Mouse (Mus musculus) MEL (cell line): Measurements from ENCODE around the gene Sphk2. TPM values are rescaled to one million over a fixed set of nuclear protein-coding genes. Genes with fewer than 3 reads are reported as not detected.

Source experiments
- DNase-seq: peaks from one replicate; pipeline ENCODE4 v3.0.0; 2011; ENCODE audit warnings: low read depth, low spot score
- H3K27ac ChIP-seq: 2 replicates; pipeline ENCODE4 v1.5.1; 2012; ENCODE audit warnings: low read depth, mild to moderate bottlenecking, control low read depth, low read length, moderate library complexity; ENCODE audit not compliant: control insufficient read depth
- H3K27me3 ChIP-seq, 2 experiments: fragments of 150-350 bp in 1 of 2; sonication (generic) in 1 of 2; 2 replicates each; pipeline ENCODE4 v1.6.1; 2012; ENCODE audit warnings: low read length in 2 of 2, mild to moderate bottlenecking in 2 of 2, improper control_type of control experiment in 1 of 2, moderate library complexity in 1 of 2; ENCODE audit not compliant: insufficient read depth in 2 of 2, control insufficient read depth in 1 of 2
- H3K36me3 ChIP-seq, 2 experiments: 2 replicates each; pipeline ENCODE4 v1.6.1; 2012 to 2014; ENCODE audit warnings: low read length in 2 of 2, improper control_type of control experiment in 1 of 2, inconsistent platforms in 1 of 2, mild to moderate bottlenecking in 1 of 2; ENCODE audit not compliant: insufficient read depth in 2 of 2, control insufficient read depth in 1 of 2
- H3K4me1 ChIP-seq, 2 experiments: fragments of 150-350 bp in 1 of 2; sonication (generic) in 1 of 2; 2 replicates each; pipeline ENCODE4 v1.6.1; 2012; ENCODE audit warnings: low read length in 2 of 2, improper control_type of control experiment in 1 of 2, mild to moderate bottlenecking in 1 of 2; ENCODE audit not compliant: insufficient read depth in 2 of 2, control insufficient read depth in 1 of 2
- H3K4me3 ChIP-seq, 2 experiments: fragments of 150-350 bp in 1 of 2; sonication (generic) in 1 of 2; 2 replicates each; pipeline ENCODE4 v1.5.1; 2012; ENCODE audit warnings: low read depth in 2 of 2, low read length in 2 of 2, mild to moderate bottlenecking in 2 of 2, moderate library complexity in 2 of 2, control low read depth in 1 of 2, improper control_type of control experiment in 1 of 2; ENCODE audit not compliant: control insufficient read depth in 1 of 2, insufficient read depth in 1 of 2
- H3K79me2 ChIP-seq: 2 replicates; pipeline ENCODE4 v1.6.1; 2012; ENCODE audit warnings: mild to moderate bottlenecking, low read length, moderate library complexity; ENCODE audit not compliant: control insufficient read depth, poor library complexity, insufficient read depth
- H3K9ac ChIP-seq: 2 replicates; pipeline ENCODE4 v1.6.1; 2012; ENCODE audit warnings: low read depth, mild to moderate bottlenecking, control low read depth, low read length, moderate library complexity; ENCODE audit not compliant: control insufficient read depth, poor library complexity, severe bottlenecking
- H3K9me3 ChIP-seq: fragments of 150-350 bp; sonication (generic); replicated peaks from 2 replicates; pipeline ENCODE4 v1.6.1; 2012; ENCODE audit warnings: mild to moderate bottlenecking, low read length, improper control_type of control experiment, moderate library complexity; ENCODE audit not compliant: insufficient read depth
- GATA1 ChIP-seq: IDR thresholded peaks from 2 replicates; pipeline ENCODE4 v1.6.1; 2011; ENCODE audit warnings: low read depth, low read length, improper control_type of control experiment
- KAT2A ChIP-seq: conservative IDR thresholded peaks from 2 replicates; pipeline ENCODE4 v1.6.1; 2012; ENCODE audit warnings: low read depth, low read length, improper control_type of control experiment, inconsistent platforms
- MAFK ChIP-seq: IDR thresholded peaks from 2 replicates; pipeline ENCODE4 v1.6.1; 2011; ENCODE audit warnings: low read depth, mild to moderate bottlenecking, low read length, improper control_type of control experiment, borderline replicate concordance
- MEF2A ChIP-seq: IDR thresholded peaks from 2 replicates; pipeline ENCODE4 v1.6.1; 2014; ENCODE audit warnings: low read depth, mild to moderate bottlenecking, inconsistent platforms, low read length, improper control_type of control experiment; ENCODE audit not compliant: poor library complexity, insufficient replicate concordance, severe bottlenecking; ENCODE audit errors: extremely low read depth
- MXI1 ChIP-seq: IDR thresholded peaks from 2 replicates; pipeline ENCODE4 v1.6.1; 2011; ENCODE audit warnings: mild to moderate bottlenecking, low read depth, low read length, improper control_type of control experiment
- MYB ChIP-seq: IDR thresholded peaks from 2 replicates; pipeline ENCODE4 v1.6.1; 2011; ENCODE audit warnings: mild to moderate bottlenecking, low read depth, low read length, improper control_type of control experiment
- MYC ChIP-seq: IDR thresholded peaks from 2 replicates; pipeline ENCODE4 v1.6.1; 2011; ENCODE audit warnings: low read depth, mild to moderate bottlenecking, low read length, improper control_type of control experiment, moderate library complexity
- POLR2A ChIP-seq, 2 experiments: IDR thresholded peaks; 2 replicates each; pipeline ENCODE4 v1.6.1; 2011 to 2012; ENCODE audit warnings: low read length in 2 of 2, mild to moderate bottlenecking in 2 of 2, control low read depth in 1 of 2, improper control_type of control experiment in 1 of 2, low read depth in 1 of 2, moderate library complexity in 1 of 2; ENCODE audit not compliant: control insufficient read depth in 1 of 2, insufficient read depth in 1 of 2, poor library complexity in 1 of 2
- POLR2AphosphoS2 ChIP-seq: IDR thresholded peaks from 2 replicates; pipeline ENCODE4 v1.6.1; 2011; ENCODE audit warnings: low read length, improper control_type of control experiment
- POLR2AphosphoS5 ChIP-seq: IDR thresholded peaks from 2 replicates; pipeline ENCODE4 v1.6.1; 2012; ENCODE audit warnings: low read depth, borderline replicate concordance, mild to moderate bottlenecking, inconsistent platforms, low read length, moderate library complexity, mixed read lengths
- SIN3A ChIP-seq: IDR thresholded peaks from 2 replicates; pipeline ENCODE4 v1.6.1; 2012; ENCODE audit warnings: low read length, improper control_type of control experiment, inconsistent platforms
- TBP ChIP-seq: IDR thresholded peaks from 2 replicates; pipeline ENCODE4 v1.8.0; 2011; ENCODE audit warnings: low read depth, low read length, improper control_type of control experiment
- TCF12 ChIP-seq: IDR thresholded peaks from 2 replicates; pipeline ENCODE4 v1.6.1; 2014; ENCODE audit warnings: low read depth, mild to moderate bottlenecking, inconsistent platforms, low read length, improper control_type of control experiment, moderate library complexity
- ZMIZ1 ChIP-seq: IDR thresholded peaks from 2 replicates; pipeline ENCODE4 v1.6.1; 2012; ENCODE audit warnings: low read depth, mild to moderate bottlenecking, inconsistent platforms, low read length, improper control_type of control experiment, moderate library complexity
- polyA plus RNA-seq, 2 experiments: library from polyadenylated mRNA; stranded (reverse) in 1 of 2; unstranded in 1 of 2; fragments of >175 nt in 1 of 2; fragments of >200 nt in 1 of 2; gene quantifications; 2 replicates each; pipeline versions ENCODE4 v1.2.1 to v1.2.4; 2012; ENCODE audit warnings: low replicate concordance in 2 of 2, low read depth in 1 of 2; ENCODE audit not compliant: insufficient read length in 2 of 2, insufficient read depth in 1 of 2, missing spikeins in 1 of 2
- total RNA-seq: library from RNA; depleted of rRNA; stranded (reverse); fragments of 300-350 nt; gene quantifications from 2 replicates; pipeline ENCODE4 v1.2.3, GENCODE M21; 2012

Gene Sphk2
- total and polyA plus RNA-seq, 3 experiments: 21.0 to 40.2 TPM; not detected in 1

- H3K36me3 ChIP-seq: peaks cover 0 to 5% of the 10 kb centered on the region in 2 experiments; a peak in 2 of 4 replicates
- DNase-seq: no peak
- no peaks in the 10 kb centered on the region for H3K27me3 ChIP-seq
- H3K4me1 ChIP-seq: peaks cover 0 to 15% of the 10 kb centered on the region in 2 experiments; a peak in 2 of 4 replicates
- peaks cover 15% of the 10 kb centered on the region for H3K79me2 ChIP-seq
- no peak overlapping the region for H3K9ac ChIP-seq
- 0 out of 4 replicates have a peak, but pooled peaks of 1 of the 2 experiments have one; percentile 9 for TF ChIP-seq POLR2A (IDR thresholded peaks at IDR 0.05; ENCODE audit: control insufficient read depth in 1 of 2, insufficient read depth in 1 of 2, low read depth in 1 of 2, low read length in 2 of 2, poor library complexity in 1 of 2)
- no peak for TF ChIP-seq GATA1
- TF ChIP-seq MYB: no peak
- TF ChIP-seq ZMIZ1: 0 out of 2 replicates have a peak, but pooled peaks have one; percentile 68
- no peak for TF ChIP-seq MAFK
- peak; percentile 42; the same call in 1 of the 2 replicates for TF ChIP-seq POLR2AphosphoS5
- no peak for TF ChIP-seq SIN3A
- TF ChIP-seq POLR2AphosphoS2: 0 out of 2 replicates have a peak, but pooled peaks have one; percentile 15
- no peaks in the 10 kb centered on the region for H3K9me3 ChIP-seq
- H3K4me3 ChIP-seq: no peak overlapping the region
- H3K27ac ChIP-seq: no peak overlapping the region
These were observed 7.2 kb downstream of the Sphk2 start for GRCm38 (mm10) chr7:45710477-45711191.

GRCm38 (mm10) chr7:45709677-45710355 lies 8.0 kb downstream of the Sphk2 start:
- Histone ChIP-seq H3K27me3 (no peaks in the 10 kb centered on the region), H3K4me3 (no peak overlapping the region), H3K9me3 (no peaks in the 10 kb centered on the region), H3K9ac (no peak overlapping the region), H3K4me1 (peaks cover 0 to 12% of the 10 kb centered on the region in 2 experiments; a peak in 1 of 4 replicates), H3K36me3 (peaks cover 0 to 5% of the 10 kb centered on the region in 2 experiments; a peak in 2 of 4 replicates), H3K79me2 (peaks cover 12% of the 10 kb centered on the region), H3K27ac (no peak overlapping the region)
- TF ChIP-seq POLR2AphosphoS5: 0 out of 2 replicates have a peak, but pooled peaks have one; percentile 75
- peak; percentile 23 to 34; a peak in 1 of 4 replicates for TF ChIP-seq POLR2A (IDR thresholded peaks at IDR 0.05; ENCODE audit: control insufficient read depth in 1 of 2, insufficient read depth in 1 of 2, low read depth in 1 of 2, low read length in 2 of 2, poor library complexity in 1 of 2)
- TF ChIP-seq MYC: no peak
- no peak; the same call in 1 of the 2 replicates for TF ChIP-seq ZMIZ1
- TF ChIP-seq MEF2A: no peak
- TF ChIP-seq MXI1: no peak
- TF ChIP-seq TBP: no peak
- TF ChIP-seq TCF12: no peak
- TF ChIP-seq KAT2A: no peak
- TF ChIP-seq POLR2AphosphoS2: peak; percentile 46; the same call in 1 of the 2 replicates
- no peak for DNase-seq
